9 mouse cellular contexts compared by ENCODE assay signal in the genomic region with DNA sequence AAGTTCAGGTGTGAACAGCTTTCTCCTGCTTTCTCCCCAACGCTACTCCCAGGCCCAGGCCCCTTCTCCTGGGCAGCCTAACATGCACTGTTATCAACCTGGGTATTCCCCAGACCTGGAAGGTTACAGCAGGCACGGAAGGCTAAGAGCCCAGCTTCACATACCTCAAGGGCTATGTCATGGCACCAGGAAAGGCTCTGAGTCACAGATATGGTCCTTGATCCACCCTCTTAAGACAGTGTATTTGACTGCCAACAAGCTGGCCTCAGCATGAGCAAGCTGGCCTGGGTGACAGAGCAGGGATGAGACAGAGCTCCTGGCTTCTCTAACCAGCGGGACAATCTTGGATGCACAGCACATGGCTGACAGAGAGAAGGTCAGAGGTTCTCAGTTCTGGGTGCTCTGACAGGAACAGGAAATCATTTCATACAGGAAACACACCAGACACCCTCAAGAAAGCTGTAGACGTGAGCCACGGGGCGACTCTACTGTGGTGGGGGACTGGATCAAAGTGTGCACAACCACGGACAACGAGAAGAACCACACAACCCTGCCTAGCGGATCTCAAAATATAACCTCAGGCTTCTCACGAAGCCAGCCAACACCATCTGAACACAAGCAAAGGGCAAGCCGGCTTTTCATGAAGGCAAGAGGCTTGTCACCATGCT.
DNase-seq lines count a peak whose midpoint lies in the region; ATAC-seq lines count a peak whose summit lies in the region.
"Had no signal": no experiment of that assay in that cellular context is flagged by ENCODE, and none has a peak within 500 bp of the region (broad histone marks: within the 10 kb centered on the region; RNA-seq: fewer than 3 reads in every experiment).

No protein-coding gene starts in this region.

- peak; percentile 78 to 87 for DNase-seq in adrenal gland, adult (ENCODE audit: inconsistent age in 2 of 2, low spot score in 1 of 2)
- DNase-seq in adrenal gland, postnatal 4 days (ENCODE audit: low spot score in 2 of 2), result no peak
- DNase-seq in embryonic facial prominence, embryonic 10.5 days (ENCODE audit: low spot score), result no peak
- DNase-seq in induced T-regulatory cell, adult 2 months (ENCODE audit: low read depth), result peak; percentile 19
- no peak for DNase-seq in cerebellum, postnatal 36 days
- DNase-seq in cerebellum, adult 18-20 months, result no peak
- DNase-seq in cerebellum, postnatal 10 days, result no peak

- H3K9me3 ChIP-seq in embryonic facial prominence, embryonic 10.5 days, result no peaks in the 10 kb centered on the region
- H3K9me3 ChIP-seq in stomach, embryonic 14.5 days (ENCODE audit: control insufficient read depth, low read depth, low read length), result no peaks in the 10 kb centered on the region
- H3K9me3 ChIP-seq: liver, embryonic 15.5 days had no signal

- no peak overlapping the region for H3K9ac ChIP-seq in stomach, embryonic 14.5 days (replicated peaks; ENCODE audit: low read depth, low read length)
- H3K9ac ChIP-seq: liver, embryonic 15.5 days had no signal

- H3K4me1 ChIP-seq in embryonic facial prominence, embryonic 10.5 days, result peaks cover 59% of the 10 kb centered on the region
- peaks cover 21% of the 10 kb centered on the region for H3K4me1 ChIP-seq in stomach, embryonic 14.5 days (ENCODE audit: control insufficient read depth, insufficient read depth, low read length)
- H3K4me1 ChIP-seq: liver, embryonic 15.5 days had no signal

- no peak overlapping the region for H3K4me3 ChIP-seq in embryonic facial prominence, embryonic 10.5 days
- no peak overlapping the region for H3K4me3 ChIP-seq in stomach, embryonic 14.5 days (ENCODE audit: low read depth, low read length)
- H3K4me3 ChIP-seq: liver, embryonic 15.5 days had no signal

- ATAC-seq in stomach, embryonic 14.5 days (ENCODE audit: insufficient number of reproducible peaks, insufficient read depth, low FRiP score, low read depth), result no peak

- 0 out of 2 replicates have a peak overlapping the region, but pooled peaks have one; percentile 8 for H3K27ac ChIP-seq in embryonic facial prominence, embryonic 10.5 days (replicated peaks)
- peak overlapping the region; percentile 45 for H3K27ac ChIP-seq in stomach, embryonic 14.5 days (ENCODE audit: low read length)
- H3K27ac ChIP-seq: liver, embryonic 15.5 days had no signal

- H3K36me3 ChIP-seq in embryonic facial prominence, embryonic 10.5 days (replicated peaks), result peaks cover 10% of the 10 kb centered on the region
- peaks cover 4% of the 10 kb centered on the region; the same call in 1 of the 2 replicates for H3K36me3 ChIP-seq in stomach, embryonic 14.5 days (ENCODE audit: control insufficient read depth, insufficient read depth, low read length)
- H3K36me3 ChIP-seq: liver, embryonic 15.5 days had no signal

- H3K4me2 ChIP-seq in stomach, embryonic 14.5 days (replicated peaks; ENCODE audit: low read depth, low read length), result no peak overlapping the region
- H3K4me2 ChIP-seq: liver, embryonic 15.5 days had no signal

- H3K27me3 ChIP-seq in embryonic facial prominence, embryonic 10.5 days (replicated peaks; ENCODE audit: low read depth, poor library complexity, severe bottlenecking), result no peaks in the 10 kb centered on the region
- H3K27me3 ChIP-seq in stomach, embryonic 14.5 days (ENCODE audit: control insufficient read depth, insufficient read depth, low read length), result no peaks in the 10 kb centered on the region
- H3K27me3 ChIP-seq: liver, embryonic 15.5 days had no signal

- 85% methylated on average over 11 of the region's 11 CpGs for WGBS in embryonic facial prominence, embryonic 10.5 days
- WGBS in stomach, embryonic 14.5 days, result 76% methylated on average over 11 of the region's 11 CpGs

Comparison
In these comparisons a context has a peak if more than half of its experiments do, and no peak if none do; other contexts are left out.
1. DNase-seq: peak in adrenal gland, adult (2 of 2) and induced T-regulatory cell, adult 2 months (single experiment); none in adrenal gland, postnatal 4 days (0 of 2), embryonic facial prominence, embryonic 10.5 days (single experiment), cerebellum, postnatal 36 days (0 of 2), cerebellum, adult 18-20 months (0 of 2) and cerebellum, postnatal 10 days (0 of 2).